Mouse (Mus musculus) right cerebral cortex, postnatal 14 days (tissue): ENCODE measurements around the gene Ptpn22.

Experiments used
- DNase-seq: peaks from one replicate; pipeline ENCODE4 v3.0.0; 2022

The Ptpn22 gene

GRCm38 (mm10) chr3:103927511-103927910, 67.9 kb downstream of the Ptpn22 start:
- DNase-seq = no peak

GRCm38 (mm10) chr3:103944794-103945562, 85.4 kb downstream of the Ptpn22 start:
- peak; percentile 24 for DNase-seq

GRCm38 (mm10) chr3:103948666-103949065, 89.1 kb downstream of the Ptpn22 start:
- no peak for DNase-seq

- no peak for DNase-seq
These were observed 101.0 kb downstream of the Ptpn22 start for GRCm38 (mm10) chr3:103960622-103961021.
